In genomic region chr3:96160803-96161516, GRCm38 (mm10) we compare ENCODE assay signal across 8 mouse cellular contexts. TPM values are rescaled to one million over a fixed set of nuclear protein-coding genes. Genes with fewer than 3 reads are reported as not detected.
DNase-seq lines count a peak whose midpoint lies in the region; ATAC-seq lines count a peak whose summit lies in the region.

No protein-coding gene starts in this region.

- H3K36me3 ChIP-seq in intestine, embryonic 15.5 days = no peaks in the 10 kb centered on the region
- H3K36me3 ChIP-seq in liver, embryonic 11.5 days (ENCODE audit: control insufficient read depth, insufficient read depth, low read length) = 0 out of 2 replicates have a peak, but pooled peaks cover under 1% of the 10 kb centered on the region
- H3K36me3 ChIP-seq in neural tube, embryonic 13.5 days = peaks cover under 1% of the 10 kb centered on the region

- H3K4me3 ChIP-seq in intestine, embryonic 15.5 days (replicated peaks) = peak overlapping the region; percentile 54
- peak overlapping the region; percentile 45 for H3K4me3 ChIP-seq in liver, embryonic 11.5 days (ENCODE audit: low read depth, low read length)
- H3K4me3 ChIP-seq in neural tube, embryonic 13.5 days = peak overlapping the region; percentile 44

- ATAC-seq in intestine, embryonic 15.5 days = peak; percentile 78
- ATAC-seq in liver, embryonic 11.5 days (replicated peaks; ENCODE audit: low FRiP score) = peak; percentile 53
- ATAC-seq in neural tube, embryonic 13.5 days (ENCODE audit: low read depth) = peak; percentile 63

- H3K4me1 ChIP-seq in intestine, embryonic 15.5 days (replicated peaks) = peaks cover 6% of the 10 kb centered on the region
- peaks cover 11% of the 10 kb centered on the region for H3K4me1 ChIP-seq in liver, embryonic 11.5 days (replicated peaks; ENCODE audit: control insufficient read depth, insufficient read depth, low read length)
- H3K4me1 ChIP-seq in neural tube, embryonic 13.5 days (replicated peaks) = peaks cover 25% of the 10 kb centered on the region

- H3K4me2 ChIP-seq in intestine, embryonic 15.5 days (replicated peaks) = peak overlapping the region; percentile 92
- H3K4me2 ChIP-seq in liver, embryonic 11.5 days = peak overlapping the region; percentile 65
- peak overlapping the region; percentile 78 for H3K4me2 ChIP-seq in neural tube, embryonic 13.5 days

- peak overlapping the region; percentile 67 for H3K9ac ChIP-seq in intestine, embryonic 15.5 days
- H3K9ac ChIP-seq in liver, embryonic 11.5 days (ENCODE audit: low read depth, low read length) = peak overlapping the region; percentile 5; the same call in 1 of the 2 replicates
- peak overlapping the region; percentile 72 for H3K9ac ChIP-seq in neural tube, embryonic 13.5 days

- no peaks in the 10 kb centered on the region for H3K9me3 ChIP-seq in intestine, embryonic 15.5 days
- no peaks in the 10 kb centered on the region for H3K9me3 ChIP-seq in liver, embryonic 11.5 days (ENCODE audit: control insufficient read depth, low read length)
- H3K9me3 ChIP-seq in neural tube, embryonic 13.5 days = no peaks in the 10 kb centered on the region

- 2% methylated on average over 12 of the region's 12 CpGs for WGBS in intestine, embryonic 15.5 days
- 5% methylated on average over 12 of the region's 12 CpGs for WGBS in liver, embryonic 11.5 days
- WGBS in neural tube, embryonic 13.5 days = 3% methylated on average over 12 of the region's 12 CpGs

- peak overlapping the region; percentile 80 for H3K27ac ChIP-seq in intestine, embryonic 15.5 days
- peak overlapping the region; percentile 30; the same call in 1 of the 2 replicates for H3K27ac ChIP-seq in liver, embryonic 11.5 days (ENCODE audit: low read depth, low read length)
- H3K27ac ChIP-seq in neural tube, embryonic 13.5 days (replicated peaks) = 0 out of 2 replicates have a peak overlapping the region, but pooled peaks have one; percentile 7

- no peaks in the 10 kb centered on the region for H3K27me3 ChIP-seq in intestine, embryonic 15.5 days (replicated peaks)
- H3K27me3 ChIP-seq in liver, embryonic 11.5 days (replicated peaks; ENCODE audit: control insufficient read depth, insufficient read depth, low read length) = peaks cover 25% of the 10 kb centered on the region
- H3K27me3 ChIP-seq in neural tube, embryonic 13.5 days = no peaks in the 10 kb centered on the region

- peak; percentile 39 for DNase-seq in ovary, postnatal 36 days (ENCODE audit: low spot score)
- no peak for DNase-seq in ovary, postnatal 14 days (ENCODE audit: low spot score)
- peak; percentile 78 for DNase-seq in cerebellum, adult 11-12 months
- DNase-seq in gastrocnemius, postnatal 25 days = peak; percentile 50
- no peak for DNase-seq in liver, embryonic 11.5 days (ENCODE audit: low spot score)
- DNase-seq in spleen, postnatal 10 days (ENCODE audit: low spot score in 2 of 2) = no peak

RNA-seq across cellular contexts. Expression of gene Mtmr11, which starts 0.8 kb away (rescaled TPM):
- 1 to 10 TPM; 2.5 to 4.1 TPM for total RNA-seq in gastrocnemius, postnatal 25 days (2021)
- polyA plus RNA-seq in intestine, embryonic 15.5 days (2015; fragmentation: Nextera tagmentation; extraction: Ambion mirVana) = 20.0 and 20.2 TPM in 2 replicates
- polyA plus RNA-seq in liver, embryonic 11.5 days (2014; fragmentation: Nextera tagmentation; extraction: Ambion mirVana) = 6.8 and 8.8 TPM in 2 replicates
- 10.5 and 14.1 TPM in 2 replicates for polyA plus RNA-seq in neural tube, embryonic 13.5 days (2015; fragmentation: Nextera tagmentation; extraction: Ambion mirVana)

RNA-seq across cellular contexts. Expression of gene Sf3b4, which starts 11.2 kb away (rescaled TPM):
- total RNA-seq in gastrocnemius, postnatal 25 days (2021) = 10 to 100 TPM in 1 of 2 experiments, 1 to 10 TPM in 1; 8.8 to 10.3 TPM
- 152 and 153 TPM in 2 replicates for polyA plus RNA-seq in intestine, embryonic 15.5 days (2015; fragmentation: Nextera tagmentation; extraction: Ambion mirVana)
- 220 and 243 TPM in 2 replicates for polyA plus RNA-seq in liver, embryonic 11.5 days (2014; fragmentation: Nextera tagmentation; extraction: Ambion mirVana)
- polyA plus RNA-seq in neural tube, embryonic 13.5 days (2015; fragmentation: Nextera tagmentation; extraction: Ambion mirVana) = 135 and 145 TPM in 2 replicates

RNA-seq across cellular contexts. Expression of gene Sv2a, which starts 20.0 kb away (rescaled TPM):
- total RNA-seq in gastrocnemius, postnatal 25 days (2021) = 1 to 10 TPM in 1 of 2 experiments, under 1 TPM in 1; 0.92 to 1.3 TPM
- 6.0 and 7.4 TPM in 2 replicates for polyA plus RNA-seq in intestine, embryonic 15.5 days (2015; fragmentation: Nextera tagmentation; extraction: Ambion mirVana)
- 3.5 and 4.3 TPM in 2 replicates for polyA plus RNA-seq in liver, embryonic 11.5 days (2014; fragmentation: Nextera tagmentation; extraction: Ambion mirVana)
- polyA plus RNA-seq in neural tube, embryonic 13.5 days (2015; fragmentation: Nextera tagmentation; extraction: Ambion mirVana) = 72.2 and 78.5 TPM in 2 replicates

RNA-seq across cellular contexts. Expression of gene Otud7b, which starts 56.6 kb away (rescaled TPM):
- 10 to 100 TPM; 52.5 to 54.4 TPM for total RNA-seq in gastrocnemius, postnatal 25 days (2021)
- polyA plus RNA-seq in intestine, embryonic 15.5 days (2015; fragmentation: Nextera tagmentation; extraction: Ambion mirVana) = 18.7 and 19.8 TPM in 2 replicates
- polyA plus RNA-seq in liver, embryonic 11.5 days (2014; fragmentation: Nextera tagmentation; extraction: Ambion mirVana) = 7.1 and 7.9 TPM in 2 replicates
- polyA plus RNA-seq in neural tube, embryonic 13.5 days (2015; fragmentation: Nextera tagmentation; extraction: Ambion mirVana) = 9.4 and 12.7 TPM in 2 replicates

RNA-seq across cellular contexts. Expression of gene Bola1, which starts 58.5 kb away (rescaled TPM):
- 10 to 100 TPM; 22.4 to 28.2 TPM for total RNA-seq in gastrocnemius, postnatal 25 days (2021)
- 59.5 and 60.7 TPM in 2 replicates for polyA plus RNA-seq in intestine, embryonic 15.5 days (2015; fragmentation: Nextera tagmentation; extraction: Ambion mirVana)
- 93.8 and 98.8 TPM in 2 replicates for polyA plus RNA-seq in liver, embryonic 11.5 days (2014; fragmentation: Nextera tagmentation; extraction: Ambion mirVana)
- polyA plus RNA-seq in neural tube, embryonic 13.5 days (2015; fragmentation: Nextera tagmentation; extraction: Ambion mirVana) = 54.1 and 63.0 TPM in 2 replicates

Comparison
In these comparisons a context has a peak if more than half of its experiments do, and no peak if none do; other contexts are left out.
1. DNase-seq: peak in ovary, postnatal 36 days (single experiment), cerebellum, adult 11-12 months (single experiment) and gastrocnemius, postnatal 25 days (single experiment); none in ovary, postnatal 14 days (single experiment), liver, embryonic 11.5 days (single experiment) and spleen, postnatal 10 days (0 of 2).
2. H3K27ac ChIP-seq: peak in every context shown above with its lines; median percentile 80 in intestine, embryonic 15.5 days; 30 in liver, embryonic 11.5 days; 7 in neural tube, embryonic 13.5 days.
3. H3K9ac ChIP-seq: peak in every context shown above with its lines; median percentile 72 in neural tube, embryonic 13.5 days; 67 in intestine, embryonic 15.5 days; 5 in liver, embryonic 11.5 days.
4. Peak in every context shown above with its lines, with median percentiles within 50 percentile points of each other: ATAC-seq, H3K4me2 ChIP-seq and H3K4me3 ChIP-seq.